Mouse (Mus musculus): ENCODE results near the gene Exoc8. TPM values are rescaled to one million over a fixed set of nuclear protein-coding genes. Genes with fewer than 3 reads are reported as not detected.
A peak's percentile ranks its signal among the peaks of the same experiment; 100 is the strongest.

Gene Exoc8
- total RNA-seq, 2 experiments from 2014 or later, result 8.0 to 8.7 TPM

GRCm38 (mm10) chr8:124909936-124910335 is 12.4 kb upstream of the Exoc8 start:
- DNase-seq, result no peak

GRCm38 (mm10) chr8:124905482-124905881 is 8.0 kb upstream of the Exoc8 start:
- DNase-seq, result no peak

- no peak for DNase-seq
Observed at GRCm38 (mm10) chr8:124903198-124903597, 5.7 kb upstream of the Exoc8 start.

- DNase-seq, result no peak
Observed at GRCm38 (mm10) chr8:124898251-124898905, 873 bp upstream of the Exoc8 start.

GRCm38 (mm10) chr8:124896632-124897385 is 696 bp downstream of the Exoc8 start:
- DNase-seq, result peak; percentile 77

GRCm38 (mm10) chr8:124896010-124896631 is 1.4 kb downstream of the Exoc8 start:
- DNase-seq, result no peak

GRCm38 (mm10) chr8:124892596-124892995 is 4.9 kb downstream of the Exoc8 start:
- DNase-seq, result no peak

GRCm38 (mm10) chr8:124888385-124888784 is 9.1 kb downstream of the Exoc8 start:
- no peak for DNase-seq

- no peak for DNase-seq
Observed at GRCm38 (mm10) chr8:124878946-124879526, 18.5 kb downstream of the Exoc8 start.

GRCm38 (mm10) chr8:124878141-124878540 is 19.4 kb downstream of the Exoc8 start:
- DNase-seq, result no peak

- no peak for DNase-seq
Observed at GRCm38 (mm10) chr8:124872690-124873089, 24.8 kb downstream of the Exoc8 start.

- DNase-seq, result no peak
Observed at GRCm38 (mm10) chr8:124872081-124872480, 25.4 kb downstream of the Exoc8 start.

- no peak for DNase-seq
Observed at GRCm38 (mm10) chr8:124871474-124871873, 26.0 kb downstream of the Exoc8 start.

- peak; percentile 9 for DNase-seq
Observed at GRCm38 (mm10) chr8:124869708-124870107, 27.8 kb downstream of the Exoc8 start.

- DNase-seq, result no peak
Observed at GRCm38 (mm10) chr8:124867126-124867525, 30.4 kb downstream of the Exoc8 start.

GRCm38 (mm10) chr8:124866669-124867068 is 30.8 kb downstream of the Exoc8 start:
- DNase-seq, result no peak

- DNase-seq, result no peak
Observed at GRCm38 (mm10) chr8:124863729-124864128, 33.8 kb downstream of the Exoc8 start.

- DNase-seq, result no peak
Observed at GRCm38 (mm10) chr8:124863163-124863677, 34.3 kb downstream of the Exoc8 start.

GRCm38 (mm10) chr8:124862321-124863162 is 35.0 kb downstream of the Exoc8 start, which contains the start of the genes Gnpat and 2810004N23Rik:
Gene Gnpat (plus strand): TSS chr8:124863033.
Gene 2810004N23Rik (minus strand): TSS chr8:124863120.
- DNase-seq, result peak; percentile 95

- no peak for DNase-seq
Observed at GRCm38 (mm10) chr8:124860188-124860587, 37.3 kb downstream of the Exoc8 start.

GRCm38 (mm10) chr8:124859466-124859865 is 38.0 kb downstream of the Exoc8 start:
- DNase-seq, result peak; percentile 26

- DNase-seq, result no peak
Observed at GRCm38 (mm10) chr8:124853511-124853910, 44.0 kb downstream of the Exoc8 start.
